Mouse (Mus musculus): ENCODE results near the gene Rab1a.

- TF ChIP-seq CTCF (IDR thresholded peaks at IDR 0.05; ENCODE audit: low read depth, low read length) (no peak), POLR2A (IDR thresholded peaks at IDR 0.05; ENCODE audit: extremely low read depth, insufficient read depth, low read length) (no peak)
These were observed 48.9 kb upstream of the Rab1a start for GRCm38 (mm10) chr11:20152107-20152901.

Data from liver, adult 2 months (tissue).